Mouse (Mus musculus): ENCODE data around the gene Larp1b.

Gene Larp1b

DNA sequence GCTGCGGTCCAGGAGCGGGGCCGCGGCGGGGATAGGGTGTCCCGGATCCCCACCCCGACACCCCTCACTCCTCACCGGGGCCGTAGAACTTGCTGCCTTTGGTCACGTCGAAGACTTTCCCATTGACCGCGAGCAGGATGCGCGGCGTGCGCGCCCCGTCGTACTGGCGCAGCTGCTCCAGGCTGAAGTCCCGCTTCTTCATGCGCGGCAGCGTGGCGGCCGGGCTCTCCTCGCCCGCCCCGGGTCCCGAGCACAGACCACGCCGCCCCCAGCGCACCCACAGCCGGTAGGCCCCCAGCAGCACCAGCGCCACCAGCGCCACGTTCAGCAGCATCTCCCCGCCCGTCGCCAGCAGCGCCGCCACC lies 132.9 kb downstream of the Larp1b start:
- DNase-seq (ENCODE audit: low read depth, low spot score): no peak

- peak; percentile 100 for DNase-seq (ENCODE audit: low read depth, low spot score)
These were observed 133.5 kb downstream of the Larp1b start, which contains the start of gene Pgrmc2 for GRCm38 (mm10) chr3:41082885-41083789. Pgrmc2 (minus strand) TSS chr3:41083046.

DNA sequence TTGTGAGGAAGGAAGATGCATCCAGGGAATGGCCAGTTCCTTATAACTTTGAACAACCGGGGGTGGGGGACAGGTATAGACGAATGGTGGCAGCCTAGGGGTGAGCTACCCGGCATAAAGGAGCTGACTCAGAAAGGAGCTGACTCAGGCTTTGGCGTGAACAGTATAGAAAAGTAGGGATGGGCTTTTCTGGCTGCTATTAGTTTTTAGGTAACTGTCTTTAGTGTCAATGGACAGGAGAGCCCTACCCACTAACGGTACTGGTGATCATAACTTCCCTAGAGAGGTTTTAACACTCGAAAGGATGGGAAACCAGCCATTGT lies 134.1 kb downstream of the Larp1b start:
- DNase-seq (ENCODE audit: low read depth, low spot score): peak; percentile 64

GRCm38 (mm10) chr3:41084421-41084820 lies 134.8 kb downstream of the Larp1b start:
- no peak for DNase-seq (ENCODE audit: low read depth, low spot score)

- no peak for DNase-seq (ENCODE audit: low read depth, low spot score)
These were observed 137.4 kb downstream of the Larp1b start for GRCm38 (mm10) chr3:41087071-41087470.

Measured in brain, adult 2 months (tissue).